Mouse (Mus musculus) gastrocnemius, postnatal 36 days (tissue): ENCODE measurements around the gene Hspb9. TPM values are rescaled to one million over a fixed set of nuclear protein-coding genes. Genes with fewer than 3 reads are reported as not detected.
A peak's percentile ranks its signal among the peaks of the same experiment; 100 is the strongest.

Experiments
- DNase-seq, 2 experiments: peaks; one replicate each; pipeline ENCODE4 v3.0.0; 2022
- intact Hi-C: fragments of 180-260 bp; cut with DNase I; formaldehyde crosslinking; loops from one replicate; pipeline ENCODE4 v1.15.1; 2025
- total RNA-seq, 2 experiments: library from RNA; stranded (reverse); gene quantifications; 2 replicates each; pipeline ENCODE4 v1.2.3; 2021

Hspb9 gene
- total RNA-seq, 2 experiments from 2014 or later, result not detected

GRCm38 (mm10) chr11:100754021-100754692 is 40.5 kb downstream of the Hspb9 start:
- intact Hi-C loops, result no loop called here

GRCm38 (mm10) chr11:100754693-100755057 is 41.0 kb downstream of the Hspb9 start:
- intact Hi-C loops, result loop anchor here (5.0 kb wide), 1 partner anchor 323 kb away; the partner anchor contains the start of gene Hsd17b1
- no peak for DNase-seq

More at GRCm38 (mm10) chr11:100754021-100754692, 40.5 kb downstream of the Hspb9 start:
- no peak for DNase-seq

- intact Hi-C loops, result loop anchor here (5.0 kb wide), 1 partner anchor 321 kb away; the partner anchor contains the start of gene Hsd17b1
- no peak for DNase-seq
Observed at GRCm38 (mm10) chr11:100756476-100756875, 42.8 kb downstream of the Hspb9 start.

GRCm38 (mm10) chr11:100757566-100757965 is 43.9 kb downstream of the Hspb9 start:
- intact Hi-C loops, result loop anchor here (5.0 kb wide), 1 partner anchor 320 kb away; the partner anchor contains the start of gene Hsd17b1
- no peak for DNase-seq

GRCm38 (mm10) chr11:100758707-100759610 is 45.3 kb downstream of the Hspb9 start:
- no peak for DNase-seq
- intact Hi-C loops, result loop anchor here (2.0 to 5.0 kb wide), 2 partner anchors 14 to 318 kb away; partner anchors contain the start of gene Hsd17b1

GRCm38 (mm10) chr11:100759611-100760233 is 46.1 kb downstream of the Hspb9 start, which contains the start of gene Kcnh4:
Gene Kcnh4, minus strand, starts transcription at chr11:100759942.
- intact Hi-C loops, result loop anchor here (2.0 to 10.0 kb wide), 4 partner anchors 15 to 318 kb away; partner anchors contain the start of gene Hsd17b1
- DNase-seq, result no peak

- intact Hi-C loops, result loop anchor here (2.0 to 10.0 kb wide), 2 partner anchors 47 to 193 kb away; no protein-coding TSS in a partner anchor
- DNase-seq, result peak; percentile 78 to 93
Observed at GRCm38 (mm10) chr11:100761547-100762045, 47.9 kb downstream of the Hspb9 start.

- intact Hi-C loops, result loop anchor here (10.0 kb wide), 1 partner anchor 192 kb away; no protein-coding TSS in a partner anchor
- no peak for DNase-seq
Observed at GRCm38 (mm10) chr11:100762831-100763230, 49.2 kb downstream of the Hspb9 start, which contains the start of gene Hcrt. Gene Hcrt, minus strand, starts transcription at chr11:100762931.

Other genes with a start within 250 kb of the Hspb9 start
- gene Klhl11, start 241.1 kb upstream of the Hspb9 start, total RNA-seq, result 1 to 10 TPM; 3.3 to 3.7 TPM
- gene Acly, start 185.8 kb upstream of the Hspb9 start, total RNA-seq, result 10 to 100 TPM; 10.4 to 13.6 TPM
- under 1 TPM; 0.10 to 0.54 TPM for gene Ttc25, start 168.2 kb upstream of the Hspb9 start, total RNA-seq
- gene Cnp, start 138.9 kb upstream of the Hspb9 start, total RNA-seq, result 1 to 10 TPM; 4.3 to 7.3 TPM
- gene Nkiras2, start 94.6 kb upstream of the Hspb9 start, total RNA-seq, result 10 to 100 TPM; 18.6 to 19.1 TPM
- 100 to 1,000 TPM; 105 to 110 TPM for gene Dnajc7, start 93.7 kb upstream of the Hspb9 start, total RNA-seq
- gene Zfp385c, start 21.4 kb upstream of the Hspb9 start, total RNA-seq, result under 1 TPM; 0.25 to 0.38 TPM
- 1 to 10 TPM; 1.0 to 1.1 TPM for gene Dhx58, start 9.6 kb upstream of the Hspb9 start, total RNA-seq
- 10 to 100 TPM; 10.4 to 10.9 TPM for gene Kat2a, start 1.4 kb upstream of the Hspb9 start, total RNA-seq
- 10 to 100 TPM; 35.0 to 44.5 TPM for gene Rab5c, start 24.4 kb downstream of the Hspb9 start, total RNA-seq
- gene Kcnh4, start 46.1 kb downstream of the Hspb9 start, total RNA-seq, result not detected
- not detected for gene Hcrt, start 49.1 kb downstream of the Hspb9 start, total RNA-seq
- 1 to 10 TPM; 4.4 to 5.0 TPM for gene Ghdc, start 57.1 kb downstream of the Hspb9 start, total RNA-seq
- 100 to 1,000 TPM; 103 to 135 TPM for gene Stat5b, start 136.9 kb downstream of the Hspb9 start, total RNA-seq
- gene Stat5a, start 145.5 kb downstream of the Hspb9 start, total RNA-seq, result 10 to 100 TPM in 1 of 2 experiments, 1 to 10 TPM in 1; 8.4 to 11.8 TPM
- gene Stat3, start 225.7 kb downstream of the Hspb9 start, total RNA-seq, result 10 to 100 TPM; 38.8 to 42.9 TPM